Mouse (Mus musculus) megakaryocyte, adult 5-6 weeks (primary cell): ENCODE data around the gene Ncf1. TPM values are rescaled to one million over a fixed set of nuclear protein-coding genes. Genes with fewer than 3 reads are reported as not detected.

Experiments used
- total RNA-seq, 2 experiments: library from RNA; stranded (forward) in 1 of 2; stranded (reverse) in 1 of 2; fragments of 153-499, 151-499 nt in 1 of 2; fragments of 221-1000, 200-1000 nt in 1 of 2; gene quantifications; 2 replicates each; pipeline versions ENCODE4 v1.2.3 to v1.2.4; 2015 to 2017

Ncf1 gene
- total RNA-seq, 2 experiments from 2014 or later = 284 to 339 TPM

Other genes starting within 250 kb of the Ncf1 start
- gene Castor2, start 129.9 kb downstream of the Ncf1 start, total RNA-seq (2015) = 5.7 and 7.2 TPM in 2 replicates
- 2.1 TPM in 2 replicates for gene Castor2, start 129.9 kb downstream of the Ncf1 start, total RNA-seq (2017)
- 2.9 and 3.4 TPM in 2 replicates for gene Rcc1l, start 52.9 kb downstream of the Ncf1 start, total RNA-seq (2015)
- gene Rcc1l, start 52.9 kb downstream of the Ncf1 start, total RNA-seq (2017) = 1.8 and 2.1 TPM in 2 replicates
- 2.7 and 4.4 TPM in 2 replicates for gene Gtf2ird2, start 45.6 kb downstream of the Ncf1 start, total RNA-seq (2015)
- gene Gtf2ird2, start 45.6 kb downstream of the Ncf1 start, total RNA-seq (2017) = 2.5 and 3.2 TPM in 2 replicates
- gene Gtf2i, start 85.1 kb upstream of the Ncf1 start, total RNA-seq (2015) = 24.8 and 31.2 TPM in 2 replicates
- 15.5 and 23.6 TPM in 2 replicates for gene Gtf2i, start 85.1 kb upstream of the Ncf1 start, total RNA-seq (2017)
- gene Gtf2ird1, start 227.1 kb upstream of the Ncf1 start, total RNA-seq (2015) = 4.9 and 5.7 TPM in 2 replicates
- gene Gtf2ird1, start 227.1 kb upstream of the Ncf1 start, total RNA-seq (2017) = 4.4 and 8.7 TPM in 2 replicates